Mouse (Mus musculus) liver, embryonic 12.5 days (tissue): ENCODE results near the gene Ninj2. TPM values are rescaled to one million over a fixed set of nuclear protein-coding genes. Genes with fewer than 3 reads are reported as not detected.

ENCODE experiments used
- ATAC-seq: fragments of 200-750 bp; cut with Nextera tagmentation; 2 replicates; pipeline ENCODE4 v1.8.0; 2017; ENCODE audit warnings: moderate number of reproducible peaks, mild to moderate bottlenecking, moderate library complexity
- H3K27ac ChIP-seq: fragments of 300-500 bp; sonication (generic); 2 replicates; pipeline ENCODE4 v1.5.1; 2016; ENCODE audit warnings: mild to moderate bottlenecking
- H3K27me3 ChIP-seq: fragments of 300-500 bp; sonication (generic); replicated peaks from 2 replicates; pipeline ENCODE4 v1.6.1; 2016; ENCODE audit warnings: mild to moderate bottlenecking, moderate library complexity
- H3K36me3 ChIP-seq: fragments of 300-500 bp; sonication (generic); 2 replicates; pipeline ENCODE4 v1.6.1; 2016; ENCODE audit warnings: mild to moderate bottlenecking, moderate library complexity
- H3K4me1 ChIP-seq: fragments of 300-500 bp; sonication (generic); 2 replicates; pipeline ENCODE4 v1.6.1; 2016
- H3K4me2 ChIP-seq: fragments of 300-500 bp; sonication (generic); 2 replicates; pipeline ENCODE4 v1.6.1; 2016; ENCODE audit warnings: mild to moderate bottlenecking, moderate library complexity
- H3K4me3 ChIP-seq: fragments of 300-500 bp; sonication (generic); 2 replicates; pipeline ENCODE4 v1.5.1; 2016; ENCODE audit warnings: mild to moderate bottlenecking, moderate library complexity
- H3K9ac ChIP-seq: fragments of 300-500 bp; sonication (generic); 2 replicates; pipeline ENCODE4 v1.6.1; 2016; ENCODE audit warnings: mild to moderate bottlenecking, moderate library complexity
- H3K9me3 ChIP-seq: fragments of 300-500 bp; sonication (generic); replicated peaks from 2 replicates; pipeline ENCODE4 v1.6.1; 2016; ENCODE audit warnings: mild to moderate bottlenecking, moderate library complexity
- WGBS: fragments of 180-500 bp; shearing (Covaris S2); methylation state at CpG from one replicate; pipeline ENCODE4 v1.1.7; 2016; ENCODE audit not compliant: insufficient replicate concordance; 5-methylcytosine and 5-hydroxymethylcytosine counted together
- polyA plus RNA-seq: library from polyadenylated mRNA; unstranded; fragments of >200 nt; fragmentation: Nextera tagmentation; extraction: Ambion mirVana; gene quantifications from 2 replicates; pipeline ENCODE4 v1.2.1, GENCODE M21; 2016

The Ninj2 gene
- polyA plus RNA-seq, 1 experiment from 2014 or later: not detected

GRCm38 (mm10) chr6:120148716-120149392 lies 55.7 kb downstream of the Ninj2 start:
- no peak overlapping the region for H3K4me3 ChIP-seq
- H3K4me2 ChIP-seq: no peak overlapping the region
- H3K4me1 ChIP-seq: peaks cover 15% of the 10 kb centered on the region
- H3K27me3 ChIP-seq: no peaks in the 10 kb centered on the region
- no peak overlapping the region for H3K27ac ChIP-seq
- no peaks in the 10 kb centered on the region for H3K36me3 ChIP-seq
- H3K9ac ChIP-seq: no peak overlapping the region
- 79% methylated on average over 12 of the region's 12 CpGs for WGBS
- no peaks in the 10 kb centered on the region for H3K9me3 ChIP-seq
- ATAC-seq: no peak

- Histone ChIP-seq H3K9me3 (no peaks in the 10 kb centered on the region), H3K4me2 (no peak overlapping the region), H3K36me3 (no peaks in the 10 kb centered on the region), H3K9ac (no peak overlapping the region), H3K4me3 (no peak overlapping the region), H3K27me3 (no peaks in the 10 kb centered on the region), H3K4me1 (peaks cover 15% of the 10 kb centered on the region), H3K27ac (no peak overlapping the region)
- 57% methylated on average over 12 of the region's 12 CpGs for WGBS
- ATAC-seq: no peak
Observed at GRCm38 (mm10) chr6:120149458-120150120, 56.4 kb downstream of the Ninj2 start.

- Histone ChIP-seq H3K9me3 (no peaks in the 10 kb centered on the region), H3K27me3 (no peaks in the 10 kb centered on the region), H3K4me1 (peaks cover 18% of the 10 kb centered on the region), H3K36me3 (no peaks in the 10 kb centered on the region), H3K27ac (0 out of 2 replicates have a peak overlapping the region, but pooled peaks have one; percentile 20), H3K9ac (no peak overlapping the region), H3K4me2 (no peak overlapping the region), H3K4me3 (no peak overlapping the region)
- ATAC-seq: peak; percentile 36; the same call in 1 of the 2 replicates
- WGBS: 68% methylated on average over 3 of the region's 3 CpGs
Observed at GRCm38 (mm10) chr6:120150206-120150605, 57.1 kb downstream of the Ninj2 start.

GRCm38 (mm10) chr6:120151616-120152053 lies 58.5 kb downstream of the Ninj2 start:
- Histone ChIP-seq H3K27me3 (no peaks in the 10 kb centered on the region; the same call in 1 of the 2 replicates), H3K4me2 (no peak overlapping the region), H3K9ac (no peak overlapping the region), H3K9me3 (no peaks in the 10 kb centered on the region), H3K4me1 (peaks cover 23% of the 10 kb centered on the region), H3K4me3 (no peak overlapping the region), H3K36me3 (no peaks in the 10 kb centered on the region), H3K27ac (no peak overlapping the region)
- ATAC-seq: no peak
- WGBS: 44% methylated on average over 3 of the region's 3 CpGs

- Histone ChIP-seq H3K9ac (no peak overlapping the region), H3K4me2 (no peak overlapping the region), H3K27ac (no peak overlapping the region), H3K9me3 (no peaks in the 10 kb centered on the region), H3K4me1 (peaks cover 24% of the 10 kb centered on the region), H3K4me3 (no peak overlapping the region), H3K27me3 (no peaks in the 10 kb centered on the region; the same call in 1 of the 2 replicates), H3K36me3 (no peaks in the 10 kb centered on the region)
- ATAC-seq: no peak
- WGBS: 81% methylated on average over 25 of the region's 26 CpGs
Observed at GRCm38 (mm10) chr6:120152739-120153696, 59.9 kb downstream of the Ninj2 start.

- H3K4me1 ChIP-seq: peaks cover 26% of the 10 kb centered on the region
- H3K9me3 ChIP-seq: no peaks in the 10 kb centered on the region
- H3K9ac ChIP-seq: no peak overlapping the region
- H3K4me2 ChIP-seq: no peak overlapping the region
- no peak overlapping the region for H3K4me3 ChIP-seq
- no peak for ATAC-seq
- H3K27ac ChIP-seq: no peak overlapping the region
- 54% methylated on average over 5 of the region's 5 CpGs for WGBS
- H3K36me3 ChIP-seq: no peaks in the 10 kb centered on the region
- H3K27me3 ChIP-seq: no peaks in the 10 kb centered on the region; the same call in 1 of the 2 replicates
Observed at GRCm38 (mm10) chr6:120154526-120155309, 61.6 kb downstream of the Ninj2 start.

- no peak overlapping the region for H3K27ac ChIP-seq
- no peak overlapping the region for H3K4me2 ChIP-seq
- WGBS: 42% methylated on average over 4 of the region's 4 CpGs
- H3K36me3 ChIP-seq: no peaks in the 10 kb centered on the region
- no peaks in the 10 kb centered on the region for H3K9me3 ChIP-seq
- no peak overlapping the region for H3K9ac ChIP-seq
- ATAC-seq: no peak
- H3K27me3 ChIP-seq: no peaks in the 10 kb centered on the region; the same call in 1 of the 2 replicates
- H3K4me1 ChIP-seq: peaks cover 21% of the 10 kb centered on the region
- no peak overlapping the region for H3K4me3 ChIP-seq
Observed at GRCm38 (mm10) chr6:120155510-120155909, 62.4 kb downstream of the Ninj2 start.

- Histone ChIP-seq H3K9me3 (no peaks in the 10 kb centered on the region), H3K36me3 (no peaks in the 10 kb centered on the region), H3K27me3 (no peaks in the 10 kb centered on the region; the same call in 1 of the 2 replicates), H3K4me2 (no peak overlapping the region), H3K27ac (no peak overlapping the region), H3K4me3 (no peak overlapping the region), H3K4me1 (peaks cover 20% of the 10 kb centered on the region), H3K9ac (no peak overlapping the region)
- ATAC-seq: no peak
- WGBS: 74% methylated on average over 6 of the region's 6 CpGs
Observed at GRCm38 (mm10) chr6:120157479-120157878, 64.3 kb downstream of the Ninj2 start.

- H3K36me3 ChIP-seq: no peaks in the 10 kb centered on the region
- H3K4me1 ChIP-seq: peaks cover 20% of the 10 kb centered on the region
- 36% methylated on average over 9 of the region's 9 CpGs for WGBS
- H3K9ac ChIP-seq: no peak overlapping the region
- no peak overlapping the region for H3K4me3 ChIP-seq
- H3K9me3 ChIP-seq: no peaks in the 10 kb centered on the region
- H3K27ac ChIP-seq: peak overlapping the region; percentile 27; the same call in 1 of the 2 replicates
- ATAC-seq: no peak
- H3K27me3 ChIP-seq: no peaks in the 10 kb centered on the region; the same call in 1 of the 2 replicates
- no peak overlapping the region for H3K4me2 ChIP-seq
Observed at GRCm38 (mm10) chr6:120159133-120159901, 66.2 kb downstream of the Ninj2 start.

GRCm38 (mm10) chr6:120162928-120163327 lies 69.8 kb downstream of the Ninj2 start:
- no peak for ATAC-seq
- Histone ChIP-seq H3K9me3 (no peaks in the 10 kb centered on the region), H3K9ac (no peak overlapping the region), H3K36me3 (no peaks in the 10 kb centered on the region), H3K27me3 (peaks cover 6% of the 10 kb centered on the region; the same call in 1 of the 2 replicates), H3K4me3 (no peak overlapping the region), H3K27ac (no peak overlapping the region), H3K4me1 (peaks cover 20% of the 10 kb centered on the region), H3K4me2 (no peak overlapping the region)
- 54% methylated on average over 6 of the region's 6 CpGs for WGBS
